Mouse (Mus musculus): ENCODE data around the gene Gm18336. TPM values are rescaled to one million over a fixed set of nuclear protein-coding genes. Genes with fewer than 3 reads are reported as not detected.

The Gm18336 gene
- polyA plus RNA-seq, 1 experiment from 2014 or later, result not detected

DNA sequence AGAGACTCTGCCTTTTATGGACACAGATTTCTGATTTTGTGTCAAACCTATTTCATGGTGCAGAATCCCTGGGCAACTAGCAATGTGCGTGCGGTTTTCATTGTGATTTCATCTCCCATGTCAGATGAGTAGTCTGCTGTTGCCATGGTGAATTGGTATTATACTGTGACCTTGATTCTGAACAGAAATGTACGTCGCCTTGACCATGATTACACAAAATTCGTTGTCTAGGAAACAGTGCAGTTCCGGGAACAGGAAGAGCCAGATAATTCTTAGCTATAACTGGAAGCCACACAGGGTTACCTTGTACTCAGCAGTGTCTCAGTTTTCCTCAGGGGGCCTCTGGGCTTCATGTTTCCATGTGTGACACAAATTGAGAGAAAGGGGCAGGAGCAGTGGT is 14.1 kb downstream of the Gm18336 start:
- 78% methylated on average over 6 of the region's 6 CpGs for WGBS
- peaks cover 5% of the 10 kb centered on the region; the same call in 1 of the 2 replicates for H3K27me3 ChIP-seq

DNA sequence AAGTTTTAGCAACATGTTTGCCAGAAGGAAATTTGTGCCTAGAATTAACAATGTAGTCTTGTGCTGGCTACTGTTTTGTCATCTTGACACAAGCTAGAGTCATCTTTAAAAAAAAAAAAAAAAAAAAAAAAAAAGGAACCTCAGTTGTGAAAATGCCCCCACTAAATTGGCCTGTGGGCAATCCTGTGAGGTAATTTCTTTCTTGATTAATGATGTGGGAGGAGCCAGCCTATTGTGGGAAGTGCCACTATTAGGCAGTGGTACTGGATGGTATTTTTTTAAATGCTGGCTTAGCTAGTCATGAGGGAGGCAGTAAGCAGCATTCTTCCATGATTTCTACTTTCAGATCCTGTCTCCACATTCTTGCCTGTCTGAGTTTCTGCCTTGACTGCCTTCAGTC is 35.2 kb downstream of the Gm18336 start:
- H3K9me3 ChIP-seq, result no peaks in the 10 kb centered on the region
- no peaks in the 10 kb centered on the region for H3K27me3 ChIP-seq
- H3K4me2 ChIP-seq, result no peak overlapping the region
- ATAC-seq (ENCODE audit: insufficient number of reproducible peaks, insufficient read depth, low FRiP score, low TSS enrichment, low read depth), result no peak
- H3K36me3 ChIP-seq, result 0 out of 2 replicates have a peak, but pooled peaks cover 4% of the 10 kb centered on the region
- H3K4me3 ChIP-seq (replicated peaks), result no peak overlapping the region
- H3K27ac ChIP-seq, result no peak overlapping the region
- no peak overlapping the region for H3K9ac ChIP-seq (replicated peaks)
- H3K4me1 ChIP-seq (replicated peaks), result no peaks in the 10 kb centered on the region

More for the DNA sequence above, 14.1 kb downstream of the Gm18336 start:
- Histone ChIP-seq H3K27ac (no peak overlapping the region), H3K4me1 (replicated peaks) (no peaks in the 10 kb centered on the region), H3K9me3 (no peaks in the 10 kb centered on the region), H3K4me3 (replicated peaks) (no peak overlapping the region), H3K4me2 (no peak overlapping the region), H3K36me3 (no peaks in the 10 kb centered on the region), H3K9ac (replicated peaks) (no peak overlapping the region)
- no peak for ATAC-seq (ENCODE audit: insufficient number of reproducible peaks, insufficient read depth, low FRiP score, low TSS enrichment, low read depth)

DNA sequence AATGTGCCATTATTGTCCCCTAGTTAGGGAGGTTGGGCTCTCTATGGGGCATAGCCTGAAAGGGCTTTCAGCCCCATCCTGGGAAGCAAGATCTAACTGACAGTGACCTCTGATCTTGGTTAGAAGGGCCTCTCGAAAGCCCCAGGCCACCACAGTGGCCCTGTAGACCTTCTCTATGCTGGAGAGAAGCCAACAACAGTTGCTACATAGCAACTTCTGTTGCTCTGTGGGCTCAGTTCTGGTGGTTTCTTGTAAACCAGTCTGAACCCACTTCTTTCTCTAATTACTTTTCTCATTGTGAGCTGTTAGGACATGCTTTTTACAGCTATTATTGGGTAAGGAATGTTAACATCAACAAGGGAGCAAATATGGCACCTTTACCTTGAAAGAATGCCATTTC is 41.8 kb downstream of the Gm18336 start:
- WGBS, result 78% methylated on average over 1 of the region's 1 CpGs
- Histone ChIP-seq H3K9ac (replicated peaks) (no peak overlapping the region), H3K36me3 (peaks cover 48% of the 10 kb centered on the region), H3K4me1 (replicated peaks) (no peaks in the 10 kb centered on the region), H3K27ac (no peak overlapping the region), H3K9me3 (no peaks in the 10 kb centered on the region), H3K4me2 (no peak overlapping the region), H3K4me3 (replicated peaks) (no peak overlapping the region), H3K27me3 (peaks cover 6% of the 10 kb centered on the region; the same call in 1 of the 2 replicates)
- no peak for ATAC-seq (ENCODE audit: insufficient number of reproducible peaks, insufficient read depth, low FRiP score, low TSS enrichment, low read depth)

DNA sequence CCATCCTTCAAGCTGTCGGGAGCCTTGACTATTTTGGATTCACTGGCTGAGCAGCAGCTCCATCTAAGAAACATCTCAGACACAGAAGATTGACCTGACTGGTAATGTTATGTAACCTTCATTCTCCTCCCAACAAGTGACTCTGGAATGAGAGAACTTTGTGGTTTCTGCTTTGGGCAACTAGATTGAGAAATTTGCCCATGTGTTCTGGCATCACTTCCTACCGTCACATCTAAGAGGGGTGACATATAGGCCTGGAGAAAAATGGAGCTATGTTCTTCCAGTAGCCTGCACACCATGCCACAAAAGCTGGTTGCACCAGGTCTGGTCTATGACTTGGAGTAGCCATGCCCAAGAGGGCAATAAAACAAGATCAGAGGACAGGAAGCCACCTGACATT is 42.4 kb downstream of the Gm18336 start:
- no peak overlapping the region for H3K27ac ChIP-seq
- no peak overlapping the region for H3K4me2 ChIP-seq
- H3K4me1 ChIP-seq (replicated peaks), result no peaks in the 10 kb centered on the region
- peaks cover 53% of the 10 kb centered on the region for H3K36me3 ChIP-seq
- H3K4me3 ChIP-seq (replicated peaks), result no peak overlapping the region
- WGBS, result 92% methylated on average over 2 of the region's 2 CpGs
- no peak overlapping the region for H3K9ac ChIP-seq (replicated peaks)
- ATAC-seq (ENCODE audit: insufficient number of reproducible peaks, insufficient read depth, low FRiP score, low TSS enrichment, low read depth), result no peak
- no peaks in the 10 kb centered on the region for H3K9me3 ChIP-seq
- peaks cover 6% of the 10 kb centered on the region; the same call in 1 of the 2 replicates for H3K27me3 ChIP-seq

Other genes starting within 250 kb of the Gm18336 start
- gene Xlr5b, start 249.9 kb downstream of the Gm18336 start, polyA plus RNA-seq (2016; fragmentation: Nextera tagmentation; extraction: Ambion mirVana), result not detected in 2 replicates
- gene DXBay18, start 249.3 kb downstream of the Gm18336 start, polyA plus RNA-seq (2016; fragmentation: Nextera tagmentation; extraction: Ambion mirVana), result not detected in 2 replicates
- gene Spin2d, start 221.7 kb downstream of the Gm18336 start, polyA plus RNA-seq (2016; fragmentation: Nextera tagmentation; extraction: Ambion mirVana), result not detected in 2 replicates
- 14.4 and 15.3 TPM in 2 replicates for gene Xlr3b, start 206.5 kb downstream of the Gm18336 start, polyA plus RNA-seq (2016; fragmentation: Nextera tagmentation; extraction: Ambion mirVana)
- gene Xlr4b, start 184.4 kb downstream of the Gm18336 start, polyA plus RNA-seq (2016; fragmentation: Nextera tagmentation; extraction: Ambion mirVana), result 0.67 and 0.73 TPM in 2 replicates
- gene F8a, start 170.4 kb downstream of the Gm18336 start, polyA plus RNA-seq (2016; fragmentation: Nextera tagmentation; extraction: Ambion mirVana), result 11.3 and 11.4 TPM in 2 replicates
- gene Xlr4c, start 155.6 kb downstream of the Gm18336 start, polyA plus RNA-seq (2016; fragmentation: Nextera tagmentation; extraction: Ambion mirVana), result not detected in 2 replicates
- gene Xlr3c, start 133.3 kb downstream of the Gm18336 start, polyA plus RNA-seq (2016; fragmentation: Nextera tagmentation; extraction: Ambion mirVana), result 0.16 and 0.40 TPM in 2 replicates
- not detected in 2 replicates for gene Xlr5a, start 105.8 kb downstream of the Gm18336 start, polyA plus RNA-seq (2016; fragmentation: Nextera tagmentation; extraction: Ambion mirVana)
- not detected in 2 replicates for gene Xlr5c, start 105.8 kb downstream of the Gm18336 start, polyA plus RNA-seq (2016; fragmentation: Nextera tagmentation; extraction: Ambion mirVana)
- gene Gm45015, start 61.9 kb downstream of the Gm18336 start, polyA plus RNA-seq (2016; fragmentation: Nextera tagmentation; extraction: Ambion mirVana), result not detected in 2 replicates
- gene Zfp275, start 56.1 kb downstream of the Gm18336 start, polyA plus RNA-seq (2016; fragmentation: Nextera tagmentation; extraction: Ambion mirVana), result 23.1 and 26.1 TPM in 2 replicates
- 0.28 and 0.36 TPM in 2 replicates for gene Zfp92, start 12.4 kb upstream of the Gm18336 start, polyA plus RNA-seq (2016; fragmentation: Nextera tagmentation; extraction: Ambion mirVana)
- gene Trex2, start 36.6 kb upstream of the Gm18336 start, polyA plus RNA-seq (2016; fragmentation: Nextera tagmentation; extraction: Ambion mirVana), result not detected in 2 replicates
- 83.9 and 87.7 TPM in 2 replicates for gene Haus7, start 60.3 kb upstream of the Gm18336 start, polyA plus RNA-seq (2016; fragmentation: Nextera tagmentation; extraction: Ambion mirVana)
- 16.7 and 23.4 TPM in 2 replicates for gene Bgn, start 84.9 kb upstream of the Gm18336 start, polyA plus RNA-seq (2016; fragmentation: Nextera tagmentation; extraction: Ambion mirVana)
- 0.19 and 0.22 TPM in 2 replicates for gene Atp2b3, start 104.3 kb upstream of the Gm18336 start, polyA plus RNA-seq (2016; fragmentation: Nextera tagmentation; extraction: Ambion mirVana)
- 45.7 and 51.6 TPM in 2 replicates for gene Dusp9, start 240.7 kb upstream of the Gm18336 start, polyA plus RNA-seq (2016; fragmentation: Nextera tagmentation; extraction: Ambion mirVana)